Mouse (Mus musculus) forebrain, embryonic 11.5 days (tissue): ENCODE results near the gene Map2k6. TPM values are rescaled to one million over a fixed set of nuclear protein-coding genes. Genes with fewer than 3 reads are reported as not detected.
"Not testable (repeated sequence)": the region's sequence is repeated elsewhere in the genome, so short reads cannot be mapped to it uniquely, and the experiment has no call there.

ENCODE experiments used
- ATAC-seq: fragments of 200-750 bp; cut with Nextera tagmentation; replicated peaks from 2 replicates; pipeline ENCODE4 v1.8.0; 2017; ENCODE audit warnings: moderate TSS enrichment; ENCODE audit not compliant: low FRiP score
- DNase-seq: peaks from one replicate; pipeline ENCODE4 v3.0.0-alpha.2; 2017; ENCODE audit warnings: low spot score
- H3K27ac ChIP-seq: fragments of 300-500 bp; sonication (generic); 2 replicates; pipeline ENCODE4 v1.5.1; 2014; ENCODE audit warnings: low read depth, low read length
- H3K27me3 ChIP-seq: fragments of 300-500 bp; sonication (generic); 2 replicates; pipeline ENCODE4 v1.6.1; 2014; ENCODE audit warnings: mild to moderate bottlenecking, low read length, mixed read lengths; ENCODE audit not compliant: control insufficient read depth, insufficient read depth
- H3K36me3 ChIP-seq: fragments of 300-500 bp; sonication (generic); 2 replicates; pipeline ENCODE4 v1.6.1; 2014; ENCODE audit warnings: mild to moderate bottlenecking, low read length, moderate library complexity, mixed read lengths; ENCODE audit not compliant: control insufficient read depth, insufficient read depth
- H3K4me1 ChIP-seq: fragments of 300-500 bp; sonication (generic); replicated peaks from 2 replicates; pipeline ENCODE4 v1.6.1; 2014; ENCODE audit warnings: low read length, mixed read lengths; ENCODE audit not compliant: control insufficient read depth, insufficient read depth
- H3K4me2 ChIP-seq: fragments of 300-500 bp; sonication (generic); 2 replicates; pipeline ENCODE4 v1.6.1; 2014; ENCODE audit warnings: low read depth, mild to moderate bottlenecking, low read length, moderate library complexity, mixed read lengths; ENCODE audit not compliant: severe bottlenecking
- H3K4me3 ChIP-seq: fragments of 300-500 bp; sonication (generic); 2 replicates; pipeline ENCODE4 v1.5.1; 2014; ENCODE audit warnings: low read depth, low read length
- H3K9ac ChIP-seq: fragments of 300-500 bp; sonication (generic); 2 replicates; pipeline ENCODE4 v1.6.1; 2014; ENCODE audit warnings: low read length
- H3K9me3 ChIP-seq: fragments of 300-500 bp; sonication (generic); 2 replicates; pipeline ENCODE4 v1.6.1; 2016; ENCODE audit warnings: low read length, mixed read lengths; ENCODE audit not compliant: control insufficient read depth
- WGBS: fragments of 180-500 bp; shearing (Covaris S2); extraction: QIAGEN DNeasy Blood & Tissue Kit; methylation state at CpG from one replicate; pipeline ENCODE4 v1.1.7; 2014; 5-methylcytosine and 5-hydroxymethylcytosine counted together
- polyA plus RNA-seq: library from polyadenylated mRNA; unstranded; fragments of >200 nt; fragmentation: Nextera tagmentation; extraction: Ambion mirVana; gene quantifications from 2 replicates; pipeline ENCODE4 v1.2.1, GENCODE M21; 2014

The Map2k6 gene
- 39.1 and 42.2 TPM in 2 replicates for polyA plus RNA-seq

- Histone ChIP-seq H3K4me3 (peak within 1 kb of the TSS; percentile 38), H3K27me3 (peaks cover 2% of the 10 kb centered on the region; the same call in 1 of the 2 replicates), H3K9me3 (no peaks in the 10 kb centered on the region), H3K36me3 (no peaks in the 10 kb centered on the region), H3K9ac (peak within 1 kb of the TSS; percentile 43), H3K27ac (no peak within 1 kb of the TSS), H3K4me1 (peaks cover 11% of the 10 kb centered on the region), H3K4me2 (peak within 1 kb of the TSS; percentile 59)
- peak; percentile 87 for DNase-seq
- WGBS = 9% methylated on average over 20 of the region's 20 CpGs
- ATAC-seq = peak; percentile 93
Observed at GRCm38 (mm10) chr11:110398553-110399239, at the start of gene Map2k6. Gene Map2k6, plus strand, starts transcription at chr11:110399122.

GRCm38 (mm10) chr11:110354261-110354660 lies 44.7 kb upstream of the Map2k6 start:
- Histone ChIP-seq H3K4me1 (no peaks in the 10 kb centered on the region), H3K9me3 (no peaks in the 10 kb centered on the region), H3K36me3 (no peaks in the 10 kb centered on the region), H3K27ac (no peak overlapping the region), H3K4me3 (no peak overlapping the region), H3K9ac (no peak overlapping the region), H3K27me3 (no peaks in the 10 kb centered on the region), H3K4me2 (no peak overlapping the region)
- 92% methylated on average over 9 of the region's 9 CpGs for WGBS
- DNase-seq (no peak), ATAC-seq (no peak)

GRCm38 (mm10) chr11:110355131-110355530 lies 43.8 kb upstream of the Map2k6 start:
- H3K27ac ChIP-seq, H3K9ac ChIP-seq, H3K27me3 ChIP-seq, H3K4me3 ChIP-seq, H3K4me1 ChIP-seq, H3K36me3 ChIP-seq, DNase-seq, H3K4me2 ChIP-seq, H3K9me3 ChIP-seq, ATAC-seq: not testable (repeated sequence)
- WGBS = 85% methylated on average over 9 of the region's 9 CpGs

- WGBS = 80% methylated on average over 16 of the region's 16 CpGs
- Histone ChIP-seq H3K9ac (no peak overlapping the region), H3K27me3 (no peaks in the 10 kb centered on the region), H3K9me3 (no peaks in the 10 kb centered on the region), H3K36me3 (no peaks in the 10 kb centered on the region), H3K4me3 (no peak overlapping the region), H3K4me1 (no peaks in the 10 kb centered on the region), H3K27ac (no peak overlapping the region), H3K4me2 (no peak overlapping the region)
- ATAC-seq (no peak), DNase-seq (no peak)
Observed at GRCm38 (mm10) chr11:110357756-110358551, 41.0 kb upstream of the Map2k6 start.

GRCm38 (mm10) chr11:110365016-110365415 lies 33.9 kb upstream of the Map2k6 start:
- ATAC-seq (no peak), DNase-seq (peak; percentile 63)
- Histone ChIP-seq H3K27me3 (no peaks in the 10 kb centered on the region), H3K4me2 (no peak overlapping the region), H3K36me3 (no peaks in the 10 kb centered on the region), H3K9ac (no peak overlapping the region), H3K27ac (no peak overlapping the region), H3K4me3 (no peak overlapping the region), H3K9me3 (no peaks in the 10 kb centered on the region), H3K4me1 (0 out of 2 replicates have a peak, but pooled peaks cover 2% of the 10 kb centered on the region)
- WGBS = 79% methylated on average over 3 of the region's 3 CpGs

- no peak for ATAC-seq
- Histone ChIP-seq H3K27ac (no peak overlapping the region), H3K9ac (no peak overlapping the region), H3K36me3 (no peaks in the 10 kb centered on the region), H3K4me1 (0 out of 2 replicates have a peak, but pooled peaks cover 2% of the 10 kb centered on the region), H3K4me3 (no peak overlapping the region), H3K4me2 (no peak overlapping the region), H3K9me3 (no peaks in the 10 kb centered on the region), H3K27me3 (no peaks in the 10 kb centered on the region)
- WGBS = 82% methylated on average over 3 of the region's 3 CpGs
- no peak for DNase-seq
Observed at GRCm38 (mm10) chr11:110366902-110367301, 32.0 kb upstream of the Map2k6 start.

GRCm38 (mm10) chr11:110367638-110368037 lies 31.3 kb upstream of the Map2k6 start:
- DNase-seq (no peak), ATAC-seq (no peak)
- Histone ChIP-seq H3K4me2 (no peak overlapping the region), H3K4me1 (0 out of 2 replicates have a peak, but pooled peaks cover 2% of the 10 kb centered on the region), H3K4me3 (no peak overlapping the region), H3K27me3 (no peaks in the 10 kb centered on the region), H3K36me3 (no peaks in the 10 kb centered on the region), H3K27ac (no peak overlapping the region), H3K9ac (no peak overlapping the region), H3K9me3 (no peaks in the 10 kb centered on the region)
- 93% methylated on average over 13 of the region's 13 CpGs for WGBS

GRCm38 (mm10) chr11:110369312-110370019 lies 29.5 kb upstream of the Map2k6 start:
- Histone ChIP-seq H3K9me3 (no peaks in the 10 kb centered on the region), H3K4me3 (no peak overlapping the region), H3K4me1 (0 out of 2 replicates have a peak, but pooled peaks cover 2% of the 10 kb centered on the region), H3K9ac (no peak overlapping the region), H3K36me3 (no peaks in the 10 kb centered on the region), H3K4me2 (no peak overlapping the region), H3K27me3 (no peaks in the 10 kb centered on the region), H3K27ac (no peak overlapping the region)
- ATAC-seq (no peak), DNase-seq (no peak)
- WGBS = 16% methylated on average over 15 of the region's 15 CpGs
